Mouse (Mus musculus) stomach, postnatal 0 days (tissue): ENCODE data around the gene AI837181.

Source experiments
- CTCF ChIP-seq: IDR thresholded peaks from 2 replicates; pipeline ENCODE4 v1.5.1; 2016; ENCODE audit warnings: antibody characterized with exemption, low read depth, mild to moderate bottlenecking, moderate library complexity
- EP300 ChIP-seq: optimal IDR thresholded peaks from 2 replicates; pipeline ENCODE3; 2016; ENCODE audit warnings: antibody characterized with exemption

DNA sequence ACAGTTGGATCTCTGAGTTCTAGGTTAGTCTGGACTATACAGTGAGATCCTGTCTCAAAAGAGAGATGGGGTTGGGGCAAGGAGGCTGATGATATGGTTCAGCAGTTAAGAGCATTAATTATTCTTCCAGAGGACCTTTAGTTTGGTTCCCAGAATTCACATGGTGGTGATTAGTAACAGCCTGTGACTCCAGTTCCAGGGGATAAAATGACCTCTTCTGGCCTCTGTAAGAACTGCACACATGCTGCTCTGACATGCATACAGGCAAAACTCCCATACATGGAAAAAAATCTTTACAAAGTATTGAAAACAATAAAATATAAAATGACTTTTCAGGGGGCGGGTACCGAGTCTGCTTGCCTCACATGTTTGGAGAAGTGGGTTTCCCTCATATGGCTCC is 3.1 kb downstream of the AI837181 start:
- TF ChIP-seq CTCF, result peak; percentile 73
- no peak for TF ChIP-seq EP300
